Mouse (Mus musculus) lung, embryonic 16.5 days (tissue): Measurements from ENCODE around the gene Mcts2. TPM values are rescaled to one million over a fixed set of nuclear protein-coding genes. Genes with fewer than 3 reads are reported as not detected.

Experiments used
- polyA plus RNA-seq: library from polyadenylated mRNA; unstranded; fragments of >200 nt; fragmentation: Nextera tagmentation; extraction: Ambion mirVana; gene quantifications from 2 replicates; pipeline ENCODE4 v1.2.1, GENCODE M21; 2015

The Mcts2 gene
- polyA plus RNA-seq, 1 experiment from 2014 or later: 26.1 TPM

Other genes with a start within 250 kb of the Mcts2 start
- not detected in 2 replicates for gene Defb23, start 222.4 kb upstream of the Mcts2 start, polyA plus RNA-seq
- gene Defb20, start 210.0 kb upstream of the Mcts2 start, polyA plus RNA-seq: not detected in 2 replicates
- gene Defb22, start 196.9 kb upstream of the Mcts2 start, polyA plus RNA-seq: not detected in 2 replicates
- gene Defb26, start 175.3 kb upstream of the Mcts2 start, polyA plus RNA-seq: not detected in 2 replicates
- not detected in 2 replicates for gene Defb28, start 168.8 kb upstream of the Mcts2 start, polyA plus RNA-seq
- not detected in 2 replicates for gene Defb29, start 146.9 kb upstream of the Mcts2 start, polyA plus RNA-seq
- not detected in 2 replicates for gene Gm17416, start 117.7 kb upstream of the Mcts2 start, polyA plus RNA-seq
- not detected in 2 replicates for gene Defb21, start 114.3 kb upstream of the Mcts2 start, polyA plus RNA-seq
- gene Defb19, start 106.7 kb upstream of the Mcts2 start, polyA plus RNA-seq: not detected in 2 replicates
- not detected in 2 replicates for gene Defb45, start 87.6 kb upstream of the Mcts2 start, polyA plus RNA-seq
- gene Defb36, start 82.7 kb upstream of the Mcts2 start, polyA plus RNA-seq: not detected in 2 replicates
- 1.2 and 3.7 TPM in 2 replicates for gene Defb25, start 64.0 kb upstream of the Mcts2 start, polyA plus RNA-seq
- gene Rem1, start 60.1 kb upstream of the Mcts2 start, polyA plus RNA-seq: 8.4 and 8.6 TPM in 2 replicates
- gene H13, start 17.6 kb upstream of the Mcts2 start, polyA plus RNA-seq: 96.3 and 98.8 TPM in 2 replicates
- gene Id1, start 49.2 kb downstream of the Mcts2 start, polyA plus RNA-seq: 186 and 189 TPM in 2 replicates
- 99.6 and 104 TPM in 2 replicates for gene Cox4i2, start 67.1 kb downstream of the Mcts2 start, polyA plus RNA-seq
- 120 and 121 TPM in 2 replicates for gene Bcl2l1, start 144.7 kb downstream of the Mcts2 start, polyA plus RNA-seq
- gene Tpx2, start 160.9 kb downstream of the Mcts2 start, polyA plus RNA-seq: 85.8 and 101 TPM in 2 replicates
- gene Mylk2, start 224.3 kb downstream of the Mcts2 start, polyA plus RNA-seq: 0.16 and 0.43 TPM in 2 replicates
- 9.1 and 9.3 TPM in 2 replicates for gene Foxs1, start 246.2 kb downstream of the Mcts2 start, polyA plus RNA-seq